In the genomic region with DNA sequence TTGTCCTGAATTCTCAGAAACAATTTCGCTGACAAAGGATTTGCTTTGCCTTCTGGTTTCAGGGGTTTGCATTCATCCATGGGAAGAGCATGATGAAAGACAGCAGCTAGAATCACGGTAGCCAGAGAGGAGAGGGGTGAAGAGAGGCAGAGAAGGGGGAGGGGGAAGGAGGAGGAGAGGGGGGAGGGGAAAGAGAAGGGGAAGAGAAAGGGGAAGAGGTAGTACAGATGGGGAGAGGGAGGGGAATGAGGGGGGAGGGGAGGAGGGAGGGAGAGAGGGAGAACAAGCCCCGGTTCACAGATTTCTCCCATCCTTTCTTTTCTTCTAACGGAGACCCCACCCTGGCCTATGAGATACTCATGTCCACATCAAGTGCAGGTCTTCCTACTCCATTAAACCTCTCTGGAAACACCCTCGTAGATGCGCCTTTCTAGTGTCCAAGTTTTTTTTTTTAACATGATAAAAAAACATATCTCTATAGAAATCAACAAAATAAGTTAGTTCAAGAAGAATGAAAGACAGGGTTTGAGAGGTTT, we compare ENCODE assay signal across 8 mouse cellular contexts.
DNase-seq lines count a peak whose midpoint lies in the region; ATAC-seq lines count a peak whose summit lies in the region.

No protein-coding gene starts in this region.

- no peaks in the 10 kb centered on the region for H3K36me3 ChIP-seq in kidney, embryonic 16.5 days (ENCODE audit: insufficient read depth, low read length)
- H3K36me3 ChIP-seq in limb, embryonic 13.5 days: no peaks in the 10 kb centered on the region

- peaks cover 12% of the 10 kb centered on the region; the same call in 1 of the 2 replicates for H3K4me1 ChIP-seq in kidney, embryonic 16.5 days (ENCODE audit: insufficient read depth, low read length)
- H3K4me1 ChIP-seq in limb, embryonic 13.5 days: peaks cover 23% of the 10 kb centered on the region

- H3K4me3 ChIP-seq in kidney, embryonic 16.5 days (ENCODE audit: low read length): no peak overlapping the region
- no peak overlapping the region for H3K4me3 ChIP-seq in limb, embryonic 13.5 days

- H3K27me3 ChIP-seq in kidney, embryonic 16.5 days (ENCODE audit: insufficient read depth, low read length): no peaks in the 10 kb centered on the region
- H3K27me3 ChIP-seq in limb, embryonic 13.5 days: no peaks in the 10 kb centered on the region

- ATAC-seq in kidney, embryonic 16.5 days (ENCODE audit: low FRiP score, low TSS enrichment): no peak
- no peak for ATAC-seq in limb, embryonic 13.5 days (ENCODE audit: low FRiP score, low read depth)

- DNase-seq in embryo, embryonic 10.5 days (ENCODE audit: low spot score): peak; percentile 52
- no peak for DNase-seq in embryo, embryonic 10 days (ENCODE audit: low spot score)
- DNase-seq in kidney, postnatal 14 days: no peak
- peak; percentile 53 for DNase-seq in retina, embryonic 14.5 days (ENCODE audit: low spot score)
- no peak for DNase-seq in left cerebral cortex, postnatal 10 days (ENCODE audit: extremely low spot score in 1 of 2, low spot score in 2 of 2)
- DNase-seq in cerebellum, adult 11 months: no peak

- WGBS in kidney, embryonic 16.5 days: 47% methylated on average over 6 of the region's 6 CpGs
- WGBS in limb, embryonic 13.5 days: 51% methylated on average over 6 of the region's 6 CpGs

- H3K27ac ChIP-seq in kidney, embryonic 16.5 days (ENCODE audit: low read length): peak overlapping the region; percentile 16; the same call in 1 of the 2 replicates
- peak overlapping the region; percentile 22; the same call in 1 of the 2 replicates for H3K27ac ChIP-seq in limb, embryonic 13.5 days

- no peak overlapping the region; the same call in 1 of the 2 replicates for H3K4me2 ChIP-seq in kidney, embryonic 16.5 days (replicated peaks; ENCODE audit: low read depth, low read length)
- peak overlapping the region; percentile 28; the same call in 1 of the 2 replicates for H3K4me2 ChIP-seq in limb, embryonic 13.5 days (replicated peaks)

- H3K9me3 ChIP-seq in kidney, embryonic 16.5 days (ENCODE audit: low read length): no peaks in the 10 kb centered on the region
- H3K9me3 ChIP-seq in limb, embryonic 13.5 days: no peaks in the 10 kb centered on the region

- no peak overlapping the region for H3K9ac ChIP-seq in kidney, embryonic 16.5 days (replicated peaks; ENCODE audit: low read length)
- no peak overlapping the region for H3K9ac ChIP-seq in limb, embryonic 13.5 days

- intact Hi-C loops in left cerebral cortex, postnatal 10 days (cut with DNase I): no loop called here

Comparison
In these comparisons a context has a peak if more than half of its experiments do, and no peak if none do; other contexts are left out.
1. DNase-seq: peak in embryo, embryonic 10.5 days (single experiment) and retina, embryonic 14.5 days (single experiment); none in embryo, embryonic 10 days (single experiment), kidney, postnatal 14 days (single experiment), left cerebral cortex, postnatal 10 days (0 of 2) and cerebellum, adult 11 months (single experiment).